Comparison of ENCODE assay signal across 17 mouse cellular contexts in the genomic region with DNA sequence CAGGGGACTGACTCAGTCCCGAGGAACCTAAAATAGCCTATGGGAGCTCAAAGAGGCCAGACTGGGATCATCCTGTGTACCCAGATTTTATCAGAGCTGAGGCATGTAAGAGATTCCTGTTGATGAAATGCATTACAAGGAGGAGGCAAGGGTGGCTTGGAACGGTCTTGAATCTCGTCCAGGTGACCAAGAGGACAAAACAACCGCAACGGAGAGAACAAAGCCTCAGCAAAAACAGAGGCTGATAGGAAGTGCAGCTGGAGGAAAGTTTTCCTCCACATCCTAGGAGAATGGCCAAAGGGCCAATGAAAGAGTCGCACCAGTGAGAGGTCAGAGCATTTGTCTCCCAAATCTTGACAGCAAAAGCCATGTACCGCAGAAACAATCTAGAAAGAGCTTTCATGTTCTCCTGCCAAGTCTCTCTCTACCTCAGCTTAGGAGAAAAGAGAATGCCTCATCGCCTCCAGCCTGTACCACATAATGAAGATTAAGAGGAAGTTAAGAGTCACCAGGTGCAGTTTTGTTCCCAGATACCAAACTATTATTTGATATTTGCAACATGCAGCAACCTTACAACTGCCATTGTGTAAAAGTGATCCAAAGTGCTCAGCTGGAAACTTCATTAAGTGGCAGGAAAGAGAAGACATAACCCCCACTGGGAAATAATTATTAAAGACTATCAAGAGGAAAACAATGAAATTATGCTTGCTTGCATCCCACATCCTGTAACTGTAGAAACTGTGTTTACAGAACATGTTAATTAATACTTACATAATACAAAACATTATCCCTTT.
DNase-seq lines count a peak whose midpoint lies in the region; ATAC-seq and TF ChIP-seq lines count a peak whose summit lies in the region.
"Had no signal": no experiment of that assay in that cellular context is flagged by ENCODE, and none has a peak within 500 bp of the region (broad histone marks: within the 10 kb centered on the region; RNA-seq: fewer than 3 reads in every experiment).

No protein-coding gene starts in this region.

- H3K36me3 ChIP-seq in kidney, postnatal 0 days (ENCODE audit: insufficient read depth, low read length), result no peaks in the 10 kb centered on the region
- H3K36me3 ChIP-seq: forebrain, embryonic 12.5 days; limb, embryonic 12.5 days; neural tube, embryonic 13.5 days had no signal

- no peaks in the 10 kb centered on the region for H3K4me1 ChIP-seq in kidney, postnatal 0 days (replicated peaks; ENCODE audit: insufficient read depth, low read length)
- H3K4me1 ChIP-seq: forebrain, embryonic 12.5 days; megakaryocyte, embryonic 14.5 days had no signal

- DNase-seq in kidney, postnatal 0 days (ENCODE audit: low spot score), result peak; percentile 22
- DNase-seq in kidney, adult 11 months, result no peak
- DNase-seq in A20 (ENCODE audit: low read depth, low spot score), result peak; percentile 4
- no peak for DNase-seq in adrenal gland, postnatal 4 days (ENCODE audit: low spot score in 2 of 2)
- DNase-seq in adrenal gland, adult 2 months, result no peak
- DNase-seq: cerebellum, adult 8-10 months; kidney, adult 8-10 months had no signal

- no peak overlapping the region for H3K9ac ChIP-seq in kidney, postnatal 0 days (ENCODE audit: low read depth, low read length)
- H3K9ac ChIP-seq: forebrain, embryonic 12.5 days; limb, embryonic 12.5 days; liver, embryonic 14.5 days; neural tube, embryonic 13.5 days had no signal

- H3K27me3 ChIP-seq in kidney, postnatal 0 days (ENCODE audit: insufficient read depth, low read length), result no peaks in the 10 kb centered on the region
- H3K27me3 ChIP-seq: forebrain, embryonic 12.5 days; limb, embryonic 12.5 days; megakaryocyte, embryonic 14.5 days; neural tube, embryonic 13.5 days had no signal

- H3K27ac ChIP-seq in kidney, postnatal 0 days, result no peak overlapping the region
- H3K27ac ChIP-seq: forebrain, embryonic 12.5 days; hindbrain, postnatal 0 days; layer of hippocampus, adult 2 months; left cerebral cortex, adult 2 months; limb, embryonic 12.5 days; liver, embryonic 14.5 days; neural tube, embryonic 13.5 days had no signal

- no peak for ATAC-seq in kidney, postnatal 0 days (replicated peaks; ENCODE audit: low FRiP score, low read depth)
- ATAC-seq in granulocyte monocyte progenitor cell, adult 5-6 weeks (replicated peaks; ENCODE audit: poor library complexity, severe bottlenecking), result peak; percentile 50; the same call in 1 of the 2 replicates
- ATAC-seq in hematopoietic stem cell, adult 5-6 weeks (replicated peaks in 1 of 2; ENCODE audit: insufficient read depth in 1 of 2, low FRiP score in 2 of 2, low TSS enrichment in 1 of 2, low read depth in 1 of 2, poor library complexity in 2 of 2, severe bottlenecking in 2 of 2), result peak; percentile 55 to 62; a peak in 2 of 4 replicates
- ATAC-seq: hindbrain, postnatal 0 days had no signal

- TF ChIP-seq CTCF in kidney, postnatal 0 days (IDR thresholded peaks at IDR 0.05; ENCODE audit: low read depth), result no peak

- no peak overlapping the region for H3K4me2 ChIP-seq in kidney, postnatal 0 days (ENCODE audit: low read length)
- H3K4me2 ChIP-seq: forebrain, embryonic 12.5 days; limb, embryonic 12.5 days; neural tube, embryonic 13.5 days had no signal

- H3K4me3 ChIP-seq in kidney, postnatal 0 days (replicated peaks; ENCODE audit: low read depth, low read length), result no peak overlapping the region
- H3K4me3 ChIP-seq: forebrain, embryonic 12.5 days; layer of hippocampus, adult 2 months; left cerebral cortex, adult 2 months; limb, embryonic 12.5 days; megakaryocyte, embryonic 14.5 days; neural tube, embryonic 13.5 days had no signal

- no peaks in the 10 kb centered on the region for H3K9me3 ChIP-seq in kidney, postnatal 0 days (replicated peaks; ENCODE audit: low read length)
- H3K9me3 ChIP-seq: forebrain, embryonic 12.5 days; limb, embryonic 12.5 days; megakaryocyte, embryonic 14.5 days; neural tube, embryonic 13.5 days had no signal

- WGBS in kidney, postnatal 0 days, result 54% methylated on average over 8 of the region's 8 CpGs

Comparison
In these comparisons a context has a peak if more than half of its experiments do, and no peak if none do; other contexts are left out.
1. DNase-seq: peak in kidney, postnatal 0 days (single experiment) and A20 (single experiment); none in kidney, adult 11 months (single experiment), adrenal gland, postnatal 4 days (0 of 2) and adrenal gland, adult 2 months (single experiment).